Mouse (Mus musculus): ENCODE data around the gene Vmn2r70. TPM values are rescaled to one million over a fixed set of nuclear protein-coding genes. Genes with fewer than 3 reads are reported as not detected.

Gene Vmn2r70
- polyA plus RNA-seq (2015; fragmentation: Nextera tagmentation; extraction: Ambion mirVana), result not detected in 2 replicates

DNA sequence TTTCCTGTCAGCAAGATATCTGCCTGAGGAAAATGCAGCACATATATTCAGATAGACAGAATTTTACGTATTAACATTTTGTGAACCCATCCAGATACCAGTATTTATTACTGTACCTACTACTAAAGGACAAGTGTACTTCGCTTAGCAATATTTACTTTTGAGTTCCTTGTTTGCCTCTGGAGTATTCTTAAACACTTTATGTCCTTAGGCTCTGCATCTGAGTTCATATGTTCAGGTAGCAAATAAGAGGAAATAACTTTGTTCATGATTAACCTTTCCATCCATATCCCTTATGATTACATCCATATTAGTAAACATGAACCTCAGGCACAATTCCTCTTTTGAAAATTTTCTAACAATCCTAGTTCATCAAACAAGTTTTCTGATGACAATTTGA is at the start of gene Vmn2r70:
Gene Vmn2r70, minus strand, starts transcription at position 101 of the 400 bp plus-strand sequence.
- Histone ChIP-seq H3K9me3 (no peaks in the 10 kb centered on the region), H3K4me1 (replicated peaks) (no peaks in the 10 kb centered on the region), H3K27ac (no peak within 1 kb of the TSS), H3K27me3 (no peaks in the 10 kb centered on the region), H3K9ac (no peak within 1 kb of the TSS), H3K36me3 (no peaks in the 10 kb centered on the region), H3K4me3 (no peak within 1 kb of the TSS), H3K4me2 (no peak within 1 kb of the TSS)
- 86% methylated on average over 2 of the region's 2 CpGs for WGBS
- no peak for ATAC-seq (ENCODE audit: low FRiP score)

- WGBS, result 86% methylated on average over 5 of the region's 5 CpGs
- Histone ChIP-seq H3K36me3 (no peaks in the 10 kb centered on the region), H3K9ac (no peak within 1 kb of the TSS), H3K27me3 (no peaks in the 10 kb centered on the region), H3K27ac (no peak within 1 kb of the TSS), H3K4me2 (no peak within 1 kb of the TSS), H3K4me3 (no peak within 1 kb of the TSS), H3K9me3 (no peaks in the 10 kb centered on the region), H3K4me1 (replicated peaks) (no peaks in the 10 kb centered on the region)
- no peak for ATAC-seq (ENCODE audit: low FRiP score)
Observed at GRCm38 (mm10) chr7:85562787-85563186, 6.2 kb downstream of the Vmn2r70 start, which contains the start of gene Vmn2r71. Vmn2r71 (plus strand) TSS chr7:85563087.

DNA sequence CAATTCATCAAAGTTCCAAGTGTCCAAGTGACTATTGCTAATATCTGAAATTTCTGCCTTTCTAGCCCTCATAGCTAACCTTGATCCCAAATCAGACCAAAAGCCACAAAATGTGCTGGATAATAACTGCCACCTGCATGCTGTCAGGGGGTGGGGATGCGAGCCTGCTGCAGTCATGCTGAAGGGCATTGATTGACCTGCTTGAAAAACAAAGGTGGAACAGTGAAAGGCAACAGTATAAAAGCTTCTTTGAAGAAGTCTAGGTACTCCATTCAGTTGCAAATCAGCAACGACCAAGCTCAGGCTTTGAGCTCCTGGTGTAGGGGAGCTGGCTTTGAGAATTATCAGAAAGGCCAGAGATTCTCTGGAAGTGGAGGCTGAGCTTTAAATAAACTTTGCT is 25.9 kb downstream of the Vmn2r70 start:
- H3K27ac ChIP-seq, result no peak overlapping the region
- ATAC-seq (ENCODE audit: low FRiP score), result no peak
- no peaks in the 10 kb centered on the region for H3K27me3 ChIP-seq
- H3K9me3 ChIP-seq, result peaks cover 20% of the 10 kb centered on the region
- no peak overlapping the region for H3K4me3 ChIP-seq
- no peak overlapping the region for H3K4me2 ChIP-seq
- no peaks in the 10 kb centered on the region for H3K4me1 ChIP-seq (replicated peaks)
- whole genome bisulfite sequencing, result 63% methylated on average over 2 of the region's 2 CpGs
- no peaks in the 10 kb centered on the region for H3K36me3 ChIP-seq
- no peak overlapping the region for H3K9ac ChIP-seq

GRCm38 (mm10) chr7:85542108-85542507 is 26.9 kb downstream of the Vmn2r70 start:
- Histone ChIP-seq H3K36me3 (no peaks in the 10 kb centered on the region), H3K4me2 (no peak overlapping the region), H3K9me3 (peaks cover 20% of the 10 kb centered on the region), H3K4me1 (replicated peaks) (no peaks in the 10 kb centered on the region), H3K27ac (no peak overlapping the region), H3K4me3 (no peak overlapping the region), H3K27me3 (no peaks in the 10 kb centered on the region), H3K9ac (no peak overlapping the region)
- WGBS, result 93% methylated on average over 2 of the region's 2 CpGs
- ATAC-seq (ENCODE audit: low FRiP score), result no peak

Other genes starting within 250 kb of the Vmn2r70 start
- not detected in 2 replicates for gene Vmn2r69, start 153.3 kb downstream of the Vmn2r70 start, polyA plus RNA-seq (2015; fragmentation: Nextera tagmentation; extraction: Ambion mirVana)
- gene Vmn2r71, start 6.1 kb downstream of the Vmn2r70 start, polyA plus RNA-seq (2015; fragmentation: Nextera tagmentation; extraction: Ambion mirVana), result not detected in 2 replicates
- not detected in 2 replicates for gene Vmn2r72, start 185.9 kb upstream of the Vmn2r70 start, polyA plus RNA-seq (2015; fragmentation: Nextera tagmentation; extraction: Ambion mirVana)

Data from hindbrain, embryonic 13.5 days (tissue).